Mouse (Mus musculus) CH12.LX (cell line): ENCODE results near the gene Focad. TPM values are rescaled to one million over a fixed set of nuclear protein-coding genes. Genes with fewer than 3 reads are reported as not detected.
A peak's percentile ranks its signal among the peaks of the same experiment; 100 is the strongest.

ENCODE experiments used
- DNase-seq: peaks from one replicate; pipeline ENCODE4 v3.0.0-alpha.2; 2013; ENCODE audit errors: extremely low read depth
- H3K27ac ChIP-seq: 2 replicates; pipeline ENCODE4 v1.5.1; 2012; ENCODE audit warnings: low read depth, mild to moderate bottlenecking, control low read depth, moderate library complexity; ENCODE audit not compliant: insufficient read depth
- H3K27me3 ChIP-seq: replicated peaks from 2 replicates; pipeline ENCODE3; 2012; ENCODE audit warnings: inconsistent platforms
- H3K36me3 ChIP-seq, 2 experiments: replicated peaks in 1 of 2; 2 replicates each; pipeline versions ENCODE3 to v1.6.1; 2012; ENCODE audit warnings: inconsistent platforms in 1 of 2, low read length in 1 of 2, mild to moderate bottlenecking in 1 of 2, mixed read lengths in 1 of 2, moderate library complexity in 1 of 2; ENCODE audit not compliant: control insufficient read depth in 1 of 2, insufficient read depth in 1 of 2
- H3K4me1 ChIP-seq, 2 experiments: 2 replicates each; pipeline ENCODE4 v1.6.1; 2012; ENCODE audit warnings: inconsistent platforms in 1 of 2, moderate library complexity in 1 of 2; ENCODE audit not compliant: insufficient read depth in 2 of 2, control insufficient read depth in 1 of 2
- H3K4me2 ChIP-seq: 2 replicates; pipeline ENCODE4 v1.6.1; 2012; ENCODE audit warnings: low read depth, mild to moderate bottlenecking, control low read depth; ENCODE audit not compliant: poor library complexity, insufficient read depth, severe bottlenecking
- H3K4me3 ChIP-seq, 3 experiments: fragments of 150-350 bp in 1 of 3; sonication (generic) in 1 of 3; replicated peaks in 1 of 3; 2 replicates each; pipeline versions ENCODE3 to v1.5.1; 2011 to 2012; ENCODE audit warnings: low read depth in 2 of 3, low read length in 2 of 3, mild to moderate bottlenecking in 2 of 3, moderate library complexity in 2 of 3, control low read depth in 1 of 3, improper control_type of control experiment in 1 of 3, inconsistent platforms in 1 of 3, mixed read lengths in 1 of 3; ENCODE audit not compliant: poor library complexity in 1 of 3
- H3K79me2 ChIP-seq: replicated peaks from 2 replicates; pipeline ENCODE4 v1.6.1; 2012; ENCODE audit warnings: mild to moderate bottlenecking, moderate library complexity; ENCODE audit not compliant: control insufficient read depth, poor library complexity, insufficient read depth, severe bottlenecking; ENCODE audit errors: extremely low read depth
- H3K9ac ChIP-seq: 2 replicates; pipeline ENCODE4 v1.6.1; 2012; ENCODE audit warnings: low read depth, mild to moderate bottlenecking, control low read depth, moderate library complexity; ENCODE audit not compliant: insufficient read depth
- H3K9me3 ChIP-seq: replicated peaks from 2 replicates; pipeline ENCODE3; 2012; ENCODE audit warnings: low read length, inconsistent platforms, mixed read lengths
- BHLHE40 ChIP-seq: IDR thresholded peaks from 2 replicates; pipeline ENCODE4 v1.6.1; 2011; ENCODE audit warnings: mild to moderate bottlenecking, low read depth, low read length, improper control_type of control experiment
- CHD1 ChIP-seq: IDR thresholded peaks from 2 replicates; pipeline ENCODE4 v1.6.1; 2012; ENCODE audit warnings: low read depth, low read length, improper control_type of control experiment, inconsistent platforms
- CHD2 ChIP-seq: IDR thresholded peaks from 2 replicates; pipeline ENCODE4 v1.6.1; 2011; ENCODE audit warnings: low read length, improper control_type of control experiment
- CTCF ChIP-seq, 2 experiments: IDR thresholded peaks in 1 of 2; conservative IDR thresholded peaks in 1 of 2; 2 replicates each; pipeline ENCODE4 v1.5.1; 2011 to 2012; ENCODE audit warnings: low read depth in 2 of 2, low read length in 2 of 2, improper control_type of control experiment in 1 of 2, inconsistent platforms in 1 of 2, mild to moderate bottlenecking in 1 of 2, moderate library complexity in 1 of 2
- E2F4 ChIP-seq: IDR thresholded peaks from 2 replicates; pipeline ENCODE4 v1.6.1; 2011; ENCODE audit warnings: low read depth, low read length, improper control_type of control experiment; ENCODE audit not compliant: insufficient replicate concordance
- ELF1 ChIP-seq: IDR thresholded peaks from 2 replicates; pipeline ENCODE4 v1.6.1; 2014; ENCODE audit warnings: low read depth, mild to moderate bottlenecking, inconsistent platforms, low read length, improper control_type of control experiment
- EP300 ChIP-seq: IDR thresholded peaks from 2 replicates; pipeline ENCODE4 v1.6.1; 2011; ENCODE audit warnings: low read length, improper control_type of control experiment
- ETS1 ChIP-seq: conservative IDR thresholded peaks from 2 replicates; pipeline ENCODE4 v1.6.1; 2012; ENCODE audit warnings: low read depth, mild to moderate bottlenecking, inconsistent platforms, low read length, improper control_type of control experiment, moderate library complexity
- GABPA ChIP-seq: IDR thresholded peaks from 2 replicates; pipeline ENCODE4 v1.6.1; 2012; ENCODE audit warnings: low read depth, low read length, improper control_type of control experiment, inconsistent platforms; ENCODE audit not compliant: insufficient replicate concordance
- HCFC1 ChIP-seq: IDR thresholded peaks from 2 replicates; pipeline ENCODE4 v1.6.1; 2012; ENCODE audit warnings: low read depth, mild to moderate bottlenecking, inconsistent platforms, low read length, improper control_type of control experiment
- IRF4 ChIP-seq: IDR thresholded peaks from 2 replicates; pipeline ENCODE4 v1.6.1; 2014; ENCODE audit warnings: low read depth, mild to moderate bottlenecking, inconsistent platforms, low read length, improper control_type of control experiment
- JUN ChIP-seq: IDR thresholded peaks from 2 replicates; pipeline ENCODE4 v1.6.1; 2011; ENCODE audit warnings: low read depth, mild to moderate bottlenecking, low read length, improper control_type of control experiment, moderate library complexity; ENCODE audit not compliant: insufficient read depth
- JUND ChIP-seq: conservative IDR thresholded peaks from 2 replicates; pipeline ENCODE4 v1.6.1; 2011; ENCODE audit warnings: low read depth, low read length, improper control_type of control experiment
- KAT2A ChIP-seq: IDR thresholded peaks from 2 replicates; pipeline ENCODE4 v1.6.1; 2012; ENCODE audit warnings: low read length, improper control_type of control experiment, inconsistent platforms; ENCODE audit not compliant: insufficient replicate concordance
- MAFK ChIP-seq: IDR thresholded peaks from 2 replicates; pipeline ENCODE4 v1.6.1; 2011; ENCODE audit warnings: low read length, improper control_type of control experiment; ENCODE audit not compliant: insufficient replicate concordance
- MAX ChIP-seq: IDR thresholded peaks from 2 replicates; pipeline ENCODE4 v1.6.1; 2011; ENCODE audit warnings: low read length, improper control_type of control experiment
- MAZ ChIP-seq: IDR thresholded peaks from 2 replicates; pipeline ENCODE4 v1.6.1; 2012; ENCODE audit warnings: low read depth, mild to moderate bottlenecking, inconsistent platforms, low read length, improper control_type of control experiment, moderate library complexity
- MEF2A ChIP-seq: IDR thresholded peaks from 2 replicates; pipeline ENCODE4 v1.6.1; 2014; ENCODE audit warnings: low read depth, mild to moderate bottlenecking, inconsistent platforms, low read length, improper control_type of control experiment, borderline replicate concordance
- MXI1 ChIP-seq: IDR thresholded peaks from 2 replicates; pipeline ENCODE4 v1.6.1; 2011; ENCODE audit warnings: mild to moderate bottlenecking, low read depth, low read length, improper control_type of control experiment
- MYC ChIP-seq: IDR thresholded peaks from 2 replicates; pipeline ENCODE4 v1.6.1; 2011; ENCODE audit warnings: low read depth, mild to moderate bottlenecking, improper control_type of control experiment, low read length
- NELFE ChIP-seq: IDR thresholded peaks from 2 replicates; pipeline ENCODE4 v1.6.1; 2011; ENCODE audit warnings: low read depth, low read length, improper control_type of control experiment
- NRF1 ChIP-seq: IDR thresholded peaks from 2 replicates; pipeline ENCODE4 v1.6.1; 2014; ENCODE audit warnings: low read depth, mild to moderate bottlenecking, inconsistent platforms, low read length, improper control_type of control experiment, moderate library complexity
- PAX5 ChIP-seq: IDR thresholded peaks from 2 replicates; pipeline ENCODE4 v1.6.1; 2012; ENCODE audit warnings: low read length, inconsistent platforms, mixed read lengths
- POLR2A ChIP-seq: IDR thresholded peaks from 2 replicates; pipeline ENCODE4 v1.6.1; 2011; ENCODE audit warnings: low read depth, mild to moderate bottlenecking, improper control_type of control experiment, low read length
- POLR2AphosphoS2 ChIP-seq: IDR thresholded peaks from 2 replicates; pipeline ENCODE4 v1.6.1; 2011; ENCODE audit warnings: low read depth, low read length, improper control_type of control experiment
- RAD21 ChIP-seq: IDR thresholded peaks from 2 replicates; pipeline ENCODE4 v1.6.1; 2011; ENCODE audit warnings: low read depth, mild to moderate bottlenecking, low read length, improper control_type of control experiment, moderate library complexity
- RCOR1 ChIP-seq: conservative IDR thresholded peaks from 2 replicates; pipeline ENCODE4 v1.6.1; 2012; ENCODE audit warnings: low read depth, mild to moderate bottlenecking, inconsistent platforms, low read length, improper control_type of control experiment
- SIN3A ChIP-seq: IDR thresholded peaks from 2 replicates; pipeline ENCODE4 v1.6.1; 2012; ENCODE audit warnings: low read length, improper control_type of control experiment, inconsistent platforms
- SMC3 ChIP-seq: IDR thresholded peaks from 2 replicates; pipeline ENCODE4 v1.6.1; 2011; ENCODE audit warnings: low read depth, low read length, improper control_type of control experiment
- TBP ChIP-seq: conservative IDR thresholded peaks from 2 replicates; pipeline ENCODE4 v1.6.1; 2011; ENCODE audit warnings: low read depth, low read length, improper control_type of control experiment
- TCF12 ChIP-seq: IDR thresholded peaks from 2 replicates; pipeline ENCODE4 v1.6.1; 2014; ENCODE audit warnings: low read depth, mild to moderate bottlenecking, inconsistent platforms, low read length, improper control_type of control experiment
- UBTF ChIP-seq: IDR thresholded peaks from 2 replicates; pipeline ENCODE4 v1.6.1; 2012; ENCODE audit warnings: low read depth, mild to moderate bottlenecking, inconsistent platforms, low read length, improper control_type of control experiment, moderate library complexity
- USF1 ChIP-seq: IDR thresholded peaks from 2 replicates; pipeline ENCODE4 v1.6.1; 2014; ENCODE audit warnings: low read depth, mild to moderate bottlenecking, inconsistent platforms, low read length, improper control_type of control experiment
- USF2 ChIP-seq: conservative IDR thresholded peaks from 2 replicates; pipeline ENCODE4 v1.6.1; 2011; ENCODE audit warnings: low read depth, low read length, improper control_type of control experiment
- ZC3H11A ChIP-seq: IDR thresholded peaks from 2 replicates; pipeline ENCODE4 v1.6.1; 2012; ENCODE audit warnings: low read depth, mild to moderate bottlenecking, inconsistent platforms, low read length, improper control_type of control experiment
- ZKSCAN1 ChIP-seq: IDR thresholded peaks from 2 replicates; pipeline ENCODE4 v1.6.1; 2012; ENCODE audit warnings: low read depth, inconsistent platforms, low read length, improper control_type of control experiment, borderline replicate concordance
- ZMIZ1 ChIP-seq: IDR thresholded peaks from 2 replicates; pipeline ENCODE4 v1.6.1; 2012; ENCODE audit warnings: low read depth, mild to moderate bottlenecking, inconsistent platforms, low read length, improper control_type of control experiment
- ZNF384 ChIP-seq: IDR thresholded peaks from 2 replicates; pipeline ENCODE4 v1.6.1; 2012; ENCODE audit warnings: low read depth, low read length, improper control_type of control experiment, inconsistent platforms
- dilution Hi-C: fragments of 300-500 bp; cut with MboI; formaldehyde crosslinking; loops from 2 replicates; pipeline ENCODE4 v1.14.3; 2020; ENCODE audit warnings: low sequenced_read_pairs; ENCODE audit not compliant: extremely low pct_unique_long_range_greater_than_20kb, extremely low pct_ligation_motif_present
- in situ Hi-C: fragments of 300-500 bp; cut with MboI; formaldehyde crosslinking; loops from 3 replicates; pipeline ENCODE4 v1.14.3; 2019; ENCODE audit warnings: low sequenced_read_pairs, low pct_ligation_motif_present, low pct_unique_long_range_greater_than_20kb, mixed read lengths
- polyA plus RNA-seq: library from polyadenylated mRNA; unstranded; fragments of >175 nt; gene quantifications from 2 replicates; pipeline ENCODE4 v1.2.1, GENCODE M21; 2012; ENCODE audit warnings: low read depth; ENCODE audit not compliant: insufficient read length
- total RNA-seq, 2 experiments: library from RNA; depleted of rRNA; stranded (reverse); fragments of 300-350 nt in 1 of 2; fragments of >200 nt in 1 of 2; gene quantifications; 2 replicates each; pipeline ENCODE4 v1.2.3; 2012 to 2014

The Focad gene
- total RNA-seq (2012; rRNA removed) (17.8 and 18.9 TPM in 2 replicates), total RNA-seq (2014; rRNA removed) (18.2 and 20.0 TPM in 2 replicates), polyA plus RNA-seq (15.7 and 17.3 TPM in 2 replicates)

GRCm38 (mm10) chr4:88094062-88094767, at the start of gene Focad:
Gene Focad (plus strand): TSS chr4:88094629.
- no peaks in the 10 kb centered on the region for H3K27me3 ChIP-seq
- no peaks in the 10 kb centered on the region for H3K9me3 ChIP-seq
- peak within 1 kb of the TSS; percentile 78 for H3K4me2 ChIP-seq
- peak within 1 kb of the TSS; percentile 15 for H3K9ac ChIP-seq
- H3K27ac ChIP-seq, result no peak within 1 kb of the TSS
- peaks cover 0 to 3% of the 10 kb centered on the region in 2 experiments; a peak in 1 of 4 replicates for H3K4me1 ChIP-seq
- dilution Hi-C loops, result no loop called here
- peaks cover 0 to 2% of the 10 kb centered on the region in 2 experiments for H3K36me3 ChIP-seq
- DNase-seq, result peak; percentile 96
- peak within 1 kb of the TSS; percentile 74 to 79 (median 77) for H3K4me3 ChIP-seq
- in situ Hi-C loops, result no loop called here
- no peaks in the 10 kb centered on the region; the same call in 1 of the 2 replicates for H3K79me2 ChIP-seq
- TF ChIP-seq ETS1 (no peak), SMC3 (no peak), USF1 (no peak), TBP (peak; percentile 71; the same call in 1 of the 2 replicates), RCOR1 (no peak), IRF4 (no peak), ZKSCAN1 (no peak), MYC (peak; percentile 58; the same call in 1 of the 2 replicates), MEF2A (0 out of 2 replicates have a peak, but pooled peaks have one; percentile 13), SIN3A (peak; percentile 54), KAT2A (no peak), NRF1 (peak; percentile 100), GABPA (no peak), HCFC1 (no peak; the same call in 1 of the 2 replicates), CHD2 (no peak), JUND (no peak), E2F4 (no peak), MXI1 (peak; percentile 90), MAX (peak; percentile 74), ZNF384 (no peak), POLR2AphosphoS2 (peak; percentile 52; the same call in 1 of the 2 replicates), CHD1 (no peak), BHLHE40 (peak; percentile 95), TCF12 (peak; percentile 36; the same call in 1 of the 2 replicates), MAZ (no peak), CTCF (conservative IDR thresholded peaks at IDR 0.05 in 1 of 2, IDR thresholded peaks at IDR 0.05 in 1 of 2; ENCODE audit: low read depth in 2 of 2, low read length in 2 of 2) (no peak), ZC3H11A (no peak), ELF1 (no peak), PAX5 (no peak), MAFK (no peak), RAD21 (no peak), UBTF (no peak), ZMIZ1 (peak; percentile 61; the same call in 1 of the 2 replicates), EP300 (no peak), USF2 (no peak), JUN (no peak), NELFE (peak; percentile 86), POLR2A (peak; percentile 91)
